Mouse (Mus musculus): Measurements from ENCODE around the gene Msl2. TPM values are rescaled to one million over a fixed set of nuclear protein-coding genes. Genes with fewer than 3 reads are reported as not detected.
A peak's percentile ranks its signal among the peaks of the same experiment; 100 is the strongest.

Gene Msl2
- polyA plus RNA-seq, 1 experiment, result 27.6 TPM

- no peak overlapping the region for H3K27ac ChIP-seq (ENCODE audit: insufficient read depth, low read length)
- H3K27me3 ChIP-seq (ENCODE audit: control insufficient read depth, insufficient read depth, low read length), result no peaks in the 10 kb centered on the region
- no peak for TF ChIP-seq POLR2A (IDR thresholded peaks at IDR 0.05; ENCODE audit: low read depth, low read length)
- TF ChIP-seq CTCF (IDR thresholded peaks at IDR 0.05; ENCODE audit: extremely low read depth, insufficient read depth, insufficient read length, insufficient replicate concordance), result no peak
- H3K4me1 ChIP-seq (ENCODE audit: control insufficient read depth, insufficient read depth, insufficient read length), result peaks cover 15% of the 10 kb centered on the region
- no peak for DNase-seq (ENCODE audit: low read depth in 1 of 2, low spot score in 2 of 2)
- WGBS, result 64% methylated on average over 4 of the region's 4 CpGs
- H3K36me3 ChIP-seq (ENCODE audit: control insufficient read depth, insufficient read depth, low read length), result no peaks in the 10 kb centered on the region
- H3K4me3 ChIP-seq (ENCODE audit: extremely low read depth, insufficient read depth, insufficient read length), result no peak overlapping the region
Measured at GRCm38 (mm10) chr9:101078579-101078978, 4.7 kb downstream of the Msl2 start.

DNA sequence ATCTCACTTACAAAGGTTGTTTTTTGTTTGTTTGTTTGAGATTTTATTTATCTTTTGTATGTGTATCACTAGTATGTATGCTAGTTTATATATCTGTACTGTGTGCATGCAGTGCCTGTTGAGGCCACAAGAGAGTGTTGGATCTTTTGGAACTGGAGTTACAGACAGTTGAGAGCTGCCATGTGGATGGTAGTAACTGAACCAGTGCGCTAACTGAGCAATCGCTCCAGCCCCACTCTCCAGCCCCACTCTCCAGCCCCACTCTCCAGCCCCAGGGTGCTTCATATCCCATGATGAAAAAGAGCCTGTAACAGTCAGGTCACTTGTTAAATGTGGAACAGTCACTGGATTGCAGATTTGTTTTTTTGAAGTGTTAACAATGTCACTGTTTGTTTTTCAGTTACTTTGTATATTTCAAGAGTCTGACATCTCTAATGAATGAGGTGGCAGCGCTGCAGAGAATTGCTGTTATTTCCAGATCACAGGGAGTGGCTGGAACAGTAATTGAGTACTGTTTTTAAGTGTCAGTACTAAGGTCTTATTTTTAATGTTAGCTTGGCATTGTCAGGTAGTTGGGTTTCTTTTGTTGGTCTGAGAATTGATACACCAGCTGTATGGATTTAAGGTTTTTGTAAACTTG is 6.3 kb downstream of the Msl2 start:
- DNase-seq (ENCODE audit: low read depth in 1 of 2, low spot score in 2 of 2), result no peak
- no peak for TF ChIP-seq CTCF (IDR thresholded peaks at IDR 0.05; ENCODE audit: extremely low read depth, insufficient read depth, insufficient read length, insufficient replicate concordance)
- TF ChIP-seq POLR2A (IDR thresholded peaks at IDR 0.05; ENCODE audit: low read depth, low read length), result no peak
- Histone ChIP-seq H3K4me3 (ENCODE audit: extremely low read depth, insufficient read depth, insufficient read length) (no peak overlapping the region), H3K27me3 (ENCODE audit: control insufficient read depth, insufficient read depth, low read length) (no peaks in the 10 kb centered on the region), H3K4me1 (ENCODE audit: control insufficient read depth, insufficient read depth, insufficient read length) (peaks cover 19% of the 10 kb centered on the region), H3K27ac (ENCODE audit: insufficient read depth, low read length) (no peak overlapping the region), H3K36me3 (ENCODE audit: control insufficient read depth, insufficient read depth, low read length) (no peaks in the 10 kb centered on the region)
- 84% methylated on average over 3 of the region's 3 CpGs for WGBS

- Histone ChIP-seq H3K4me3 (ENCODE audit: extremely low read depth, insufficient read depth, insufficient read length) (no peak overlapping the region), H3K27ac (ENCODE audit: insufficient read depth, low read length) (no peak overlapping the region), H3K4me1 (ENCODE audit: control insufficient read depth, insufficient read depth, insufficient read length) (peaks cover 16% of the 10 kb centered on the region), H3K36me3 (ENCODE audit: control insufficient read depth, insufficient read depth, low read length) (no peaks in the 10 kb centered on the region), H3K27me3 (ENCODE audit: control insufficient read depth, insufficient read depth, low read length) (no peaks in the 10 kb centered on the region)
- 71% methylated on average over 3 of the region's 3 CpGs for WGBS
- TF ChIP-seq POLR2A (IDR thresholded peaks at IDR 0.05; ENCODE audit: low read depth, low read length) (no peak), CTCF (IDR thresholded peaks at IDR 0.05; ENCODE audit: extremely low read depth, insufficient read depth, insufficient read length, insufficient replicate concordance) (no peak)
- no peak for DNase-seq (ENCODE audit: low read depth in 1 of 2, low spot score in 2 of 2)
Measured at GRCm38 (mm10) chr9:101083728-101084127, 9.8 kb downstream of the Msl2 start.

GRCm38 (mm10) chr9:101095425-101095824 is 21.5 kb downstream of the Msl2 start:
- no peak for DNase-seq (ENCODE audit: low read depth in 1 of 2, low spot score in 2 of 2)
- TF ChIP-seq POLR2A (IDR thresholded peaks at IDR 0.05; ENCODE audit: low read depth, low read length) (no peak), CTCF (IDR thresholded peaks at IDR 0.05; ENCODE audit: extremely low read depth, insufficient read depth, insufficient read length, insufficient replicate concordance) (no peak)
- no peak overlapping the region for H3K27ac ChIP-seq (ENCODE audit: insufficient read depth, low read length)
- WGBS, result 89% methylated on average over 4 of the region's 4 CpGs
- H3K36me3 ChIP-seq (ENCODE audit: control insufficient read depth, insufficient read depth, low read length), result peaks cover 2% of the 10 kb centered on the region; the same call in 1 of the 2 replicates
- H3K4me1 ChIP-seq (ENCODE audit: control insufficient read depth, insufficient read depth, insufficient read length), result peaks cover 14% of the 10 kb centered on the region; the same call in 1 of the 2 replicates
- no peaks in the 10 kb centered on the region for H3K27me3 ChIP-seq (ENCODE audit: control insufficient read depth, insufficient read depth, low read length)
- H3K4me3 ChIP-seq (ENCODE audit: extremely low read depth, insufficient read depth, insufficient read length), result no peak overlapping the region

DNA sequence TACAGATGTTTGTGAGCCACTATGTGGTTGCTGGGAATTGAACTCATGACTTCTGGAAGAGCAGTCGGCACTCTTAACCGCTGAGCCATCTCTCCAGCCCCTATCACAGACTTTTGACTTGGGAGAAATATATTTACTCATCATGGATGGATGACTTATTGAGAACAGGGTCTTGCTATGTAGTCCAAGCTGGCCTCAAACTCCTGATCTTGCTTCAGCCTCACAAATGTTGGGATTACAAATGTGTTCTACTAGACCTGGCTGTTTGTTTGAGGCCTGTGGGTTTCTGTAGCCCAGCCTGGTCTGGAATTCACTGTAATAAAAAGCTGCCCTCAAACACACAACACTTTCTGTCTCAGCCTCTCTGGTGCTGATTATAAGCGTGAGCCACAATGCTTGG is 22.6 kb downstream of the Msl2 start:
- DNase-seq (ENCODE audit: low read depth in 1 of 2, low spot score in 2 of 2), result no peak
- Histone ChIP-seq H3K4me3 (ENCODE audit: extremely low read depth, insufficient read depth, insufficient read length) (no peak overlapping the region), H3K27me3 (ENCODE audit: control insufficient read depth, insufficient read depth, low read length) (no peaks in the 10 kb centered on the region), H3K27ac (ENCODE audit: insufficient read depth, low read length) (no peak overlapping the region), H3K36me3 (ENCODE audit: control insufficient read depth, insufficient read depth, low read length) (peaks cover 9% of the 10 kb centered on the region), H3K4me1 (ENCODE audit: control insufficient read depth, insufficient read depth, insufficient read length) (peaks cover 14% of the 10 kb centered on the region; the same call in 1 of the 2 replicates)
- no peak for TF ChIP-seq POLR2A (IDR thresholded peaks at IDR 0.05; ENCODE audit: low read depth, low read length)
- TF ChIP-seq CTCF (IDR thresholded peaks at IDR 0.05; ENCODE audit: extremely low read depth, insufficient read depth, insufficient read length, insufficient replicate concordance), result no peak
- WGBS, result 92% methylated on average over 3 of the region's 3 CpGs

- no peak for DNase-seq (ENCODE audit: low read depth in 1 of 2, low spot score in 2 of 2)
- 77% methylated on average over 1 of the region's 1 CpGs for WGBS
- TF ChIP-seq CTCF (IDR thresholded peaks at IDR 0.05; ENCODE audit: extremely low read depth, insufficient read depth, insufficient read length, insufficient replicate concordance) (no peak), POLR2A (IDR thresholded peaks at IDR 0.05; ENCODE audit: low read depth, low read length) (no peak)
- Histone ChIP-seq H3K27me3 (ENCODE audit: control insufficient read depth, insufficient read depth, low read length) (no peaks in the 10 kb centered on the region), H3K27ac (ENCODE audit: insufficient read depth, low read length) (no peak overlapping the region), H3K36me3 (ENCODE audit: control insufficient read depth, insufficient read depth, low read length) (peaks cover 17% of the 10 kb centered on the region), H3K4me1 (ENCODE audit: control insufficient read depth, insufficient read depth, insufficient read length) (peaks cover 14% of the 10 kb centered on the region; the same call in 1 of the 2 replicates), H3K4me3 (ENCODE audit: extremely low read depth, insufficient read depth, insufficient read length) (no peak overlapping the region)
Measured at GRCm38 (mm10) chr9:101097542-101097941, 23.6 kb downstream of the Msl2 start.

- TF ChIP-seq POLR2A (IDR thresholded peaks at IDR 0.05; ENCODE audit: low read depth, low read length) (no peak), CTCF (IDR thresholded peaks at IDR 0.05; ENCODE audit: extremely low read depth, insufficient read depth, insufficient read length, insufficient replicate concordance) (no peak)
- Histone ChIP-seq H3K4me1 (ENCODE audit: control insufficient read depth, insufficient read depth, insufficient read length) (peaks cover 14% of the 10 kb centered on the region; the same call in 1 of the 2 replicates), H3K27ac (ENCODE audit: insufficient read depth, low read length) (peak overlapping the region; percentile 46; the same call in 1 of the 2 replicates), H3K36me3 (ENCODE audit: control insufficient read depth, insufficient read depth, low read length) (peaks cover 17% of the 10 kb centered on the region), H3K4me3 (ENCODE audit: extremely low read depth, insufficient read depth, insufficient read length) (no peak overlapping the region), H3K27me3 (ENCODE audit: control insufficient read depth, insufficient read depth, low read length) (no peaks in the 10 kb centered on the region)
- no peak for DNase-seq (ENCODE audit: low read depth in 1 of 2, low spot score in 2 of 2)
- 33% methylated on average over 6 of the region's 6 CpGs for WGBS
Measured at GRCm38 (mm10) chr9:101099445-101099844, 25.5 kb downstream of the Msl2 start.

Data from spleen, adult 2 months (tissue).